Mouse (Mus musculus) hindbrain, embryonic 11.5 days (tissue): Measurements from ENCODE around the gene Slc37a1. TPM values are rescaled to one million over a fixed set of nuclear protein-coding genes. Genes with fewer than 3 reads are reported as not detected.

Source experiments
- ATAC-seq: fragments of 200-750 bp; cut with Nextera tagmentation; 2 replicates; pipeline ENCODE4 v1.8.0; 2017; ENCODE audit warnings: mild to moderate bottlenecking, moderate TSS enrichment, moderate library complexity; ENCODE audit not compliant: low FRiP score
- DNase-seq: peaks from one replicate; pipeline ENCODE4 v3.0.0-alpha.2; 2015; ENCODE audit warnings: low spot score
- H3K27ac ChIP-seq: fragments of 300-500 bp; sonication (generic); 2 replicates; pipeline ENCODE4 v1.5.1; 2014; ENCODE audit warnings: mild to moderate bottlenecking, low read depth, low read length
- H3K27me3 ChIP-seq: fragments of 300-500 bp; sonication (generic); 2 replicates; pipeline ENCODE4 v1.6.1; 2014; ENCODE audit warnings: mild to moderate bottlenecking, low read length, moderate library complexity, mixed read lengths; ENCODE audit not compliant: control insufficient read depth, insufficient read depth
- H3K36me3 ChIP-seq: fragments of 300-500 bp; sonication (generic); 2 replicates; pipeline ENCODE4 v1.6.1; 2014; ENCODE audit warnings: mild to moderate bottlenecking, low read length, moderate library complexity, mixed read lengths; ENCODE audit not compliant: control insufficient read depth, insufficient read depth
- H3K4me1 ChIP-seq: fragments of 300-500 bp; sonication (generic); replicated peaks from 2 replicates; pipeline ENCODE4 v1.6.1; 2014; ENCODE audit warnings: low read length, mixed read lengths; ENCODE audit not compliant: control insufficient read depth, insufficient read depth
- H3K4me2 ChIP-seq: fragments of 300-500 bp; sonication (generic); replicated peaks from 2 replicates; pipeline ENCODE4 v1.6.1; 2014; ENCODE audit warnings: mild to moderate bottlenecking, low read depth, low read length
- H3K4me3 ChIP-seq: fragments of 300-500 bp; sonication (generic); 2 replicates; pipeline ENCODE4 v1.5.1; 2014; ENCODE audit warnings: low read depth, low read length
- H3K9ac ChIP-seq: fragments of 300-500 bp; sonication (generic); 2 replicates; pipeline ENCODE4 v1.6.1; 2014; ENCODE audit warnings: low read depth, low read length
- H3K9me3 ChIP-seq: fragments of 300-500 bp; sonication (generic); 2 replicates; pipeline ENCODE4 v1.6.1; 2016; ENCODE audit warnings: low read length; ENCODE audit not compliant: control insufficient read depth
- WGBS: fragments of 180-500 bp; shearing (Covaris S2); extraction: QIAGEN DNeasy Blood & Tissue Kit; methylation state at CpG from one replicate; pipeline ENCODE4 v1.1.7; 2014; 5-methylcytosine and 5-hydroxymethylcytosine counted together
- polyA plus RNA-seq: library from polyadenylated mRNA; unstranded; fragments of >200 nt; fragmentation: Nextera tagmentation; extraction: Ambion mirVana; gene quantifications from 2 replicates; pipeline ENCODE4 v1.2.1, GENCODE M21; 2014

The Slc37a1 gene
- polyA plus RNA-seq, 1 experiment from 2014 or later = 13.0 TPM

DNA sequence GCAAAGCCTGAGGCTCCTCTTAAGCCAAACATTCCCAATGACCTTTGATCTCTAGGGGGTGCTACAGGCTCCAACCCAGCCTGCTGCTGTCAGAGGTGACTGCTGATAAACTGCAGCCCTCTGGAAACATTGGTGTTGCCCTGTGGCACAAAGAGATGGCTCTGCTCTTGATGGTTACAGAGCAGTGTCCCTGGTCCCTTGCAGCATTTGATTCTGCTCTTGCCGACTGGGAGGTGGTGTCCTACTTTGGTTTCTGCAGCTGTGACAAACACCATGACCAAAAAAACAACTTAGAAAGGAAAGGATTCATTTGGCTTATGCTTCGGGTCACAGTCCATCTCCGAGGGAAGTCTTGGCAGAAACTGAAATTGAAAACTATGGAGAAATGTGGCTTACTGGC is 104.9 kb downstream of the Slc37a1 start:
- no peak for DNase-seq
- H3K4me1 ChIP-seq = no peaks in the 10 kb centered on the region; the same call in 1 of the 2 replicates
- H3K27ac ChIP-seq = no peak overlapping the region
- WGBS = 70% methylated on average over 3 of the region's 3 CpGs
- no peak overlapping the region for H3K9ac ChIP-seq
- no peak overlapping the region for H3K4me2 ChIP-seq
- no peaks in the 10 kb centered on the region for H3K36me3 ChIP-seq
- H3K4me3 ChIP-seq = no peak overlapping the region
- H3K9me3 ChIP-seq = no peaks in the 10 kb centered on the region
- no peaks in the 10 kb centered on the region for H3K27me3 ChIP-seq
- no peak for ATAC-seq

DNA sequence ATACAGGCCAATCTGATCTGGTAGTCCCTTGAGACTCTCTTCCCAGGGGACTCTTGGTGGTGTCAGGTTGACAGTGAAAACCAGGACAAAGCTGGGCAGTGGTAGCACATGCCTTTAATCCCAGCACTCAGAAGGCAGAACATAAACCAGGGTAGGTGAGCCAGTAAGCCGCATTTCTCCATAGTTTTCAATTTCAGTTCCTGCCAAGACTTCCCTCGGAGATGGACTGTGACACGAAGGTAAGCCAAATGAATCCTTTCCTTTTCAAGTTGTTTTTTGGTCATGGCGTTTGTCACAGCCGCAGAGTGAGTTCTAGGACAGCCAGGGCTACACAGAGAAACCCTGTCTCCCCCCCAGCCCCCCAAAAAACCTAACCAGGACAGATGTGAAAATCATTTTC is 105.4 kb downstream of the Slc37a1 start:
- no peak overlapping the region for H3K4me2 ChIP-seq
- no peaks in the 10 kb centered on the region; the same call in 1 of the 2 replicates for H3K4me1 ChIP-seq
- H3K27me3 ChIP-seq = no peaks in the 10 kb centered on the region
- H3K9ac ChIP-seq = no peak overlapping the region
- H3K9me3 ChIP-seq = no peaks in the 10 kb centered on the region
- no peak overlapping the region for H3K27ac ChIP-seq
- H3K36me3 ChIP-seq = no peaks in the 10 kb centered on the region
- 89% methylated on average over 5 of the region's 5 CpGs for WGBS
- no peak for ATAC-seq
- no peak overlapping the region for H3K4me3 ChIP-seq
- DNase-seq = no peak

DNA sequence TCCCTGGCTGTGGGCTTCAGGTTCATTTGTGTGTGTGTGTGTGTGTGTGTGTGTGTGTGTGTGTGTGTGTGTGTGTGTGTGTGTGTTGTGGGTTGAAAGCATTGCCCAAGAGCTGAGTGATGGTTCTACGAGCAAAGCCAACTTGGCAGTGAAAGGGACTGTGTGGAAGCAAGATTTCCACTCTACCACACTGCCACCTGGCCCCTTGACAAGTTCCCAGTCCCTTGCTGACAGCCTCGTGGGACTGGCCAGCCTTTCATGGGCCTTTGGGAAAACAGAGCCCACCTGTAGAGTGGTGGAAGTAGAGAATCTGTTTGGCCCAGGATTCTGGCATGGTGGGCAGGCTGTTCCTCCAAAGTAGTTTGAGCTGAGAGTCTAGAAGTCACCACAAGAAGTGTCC is 107.2 kb downstream of the Slc37a1 start:
- H3K4me2 ChIP-seq = no peak overlapping the region
- H3K27ac ChIP-seq = no peak overlapping the region
- no peaks in the 10 kb centered on the region for H3K36me3 ChIP-seq
- no peaks in the 10 kb centered on the region for H3K27me3 ChIP-seq
- DNase-seq (no peak), ATAC-seq (no peak)
- no peaks in the 10 kb centered on the region for H3K4me1 ChIP-seq
- 80% methylated on average over 2 of the region's 2 CpGs for WGBS
- no peak overlapping the region for H3K9ac ChIP-seq
- no peak overlapping the region for H3K4me3 ChIP-seq
- no peaks in the 10 kb centered on the region for H3K9me3 ChIP-seq

GRCm38 (mm10) chr17:31400294-31400693 is 113.7 kb downstream of the Slc37a1 start:
- Histone ChIP-seq H3K27me3 (no peaks in the 10 kb centered on the region), H3K4me3 (no peak overlapping the region), H3K36me3 (no peaks in the 10 kb centered on the region), H3K27ac (no peak overlapping the region), H3K9me3 (no peaks in the 10 kb centered on the region), H3K4me2 (no peak overlapping the region), H3K4me1 (no peaks in the 10 kb centered on the region), H3K9ac (no peak overlapping the region)
- 82% methylated on average over 6 of the region's 6 CpGs for WGBS
- ATAC-seq (no peak), DNase-seq (no peak)

Other genes with a start within 250 kb of the Slc37a1 start
- gene Abcg1, start 229.1 kb upstream of the Slc37a1 start, polyA plus RNA-seq = 9.7 and 10.5 TPM in 2 replicates
- 0.35 and 0.79 TPM in 2 replicates for gene Tff3, start 157.1 kb upstream of the Slc37a1 start, polyA plus RNA-seq
- not detected in 2 replicates for gene Tff2, start 142.5 kb upstream of the Slc37a1 start, polyA plus RNA-seq
- not detected in 2 replicates for gene Tff1, start 121.5 kb upstream of the Slc37a1 start, polyA plus RNA-seq
- gene Tmprss3, start 87.8 kb upstream of the Slc37a1 start, polyA plus RNA-seq = 0.10 TPM in 1 of 2 replicates, not detected in the other
- gene Ubash3a, start 78.9 kb upstream of the Slc37a1 start, polyA plus RNA-seq = 0.17 and 0.57 TPM in 2 replicates
- gene Rsph1, start 9.4 kb upstream of the Slc37a1 start, polyA plus RNA-seq = 5.1 TPM in 2 replicates
- 27.9 and 29.0 TPM in 2 replicates for gene Pde9a, start 99.4 kb downstream of the Slc37a1 start, polyA plus RNA-seq
- 33.4 and 34.0 TPM in 2 replicates for gene Wdr4, start 233.2 kb downstream of the Slc37a1 start, polyA plus RNA-seq
- gene Ndufv3, start 233.3 kb downstream of the Slc37a1 start, polyA plus RNA-seq = 253 TPM in 2 replicates